Mouse (Mus musculus): ENCODE measurements around the gene Os9.
"Not testable (repeated sequence)": the region's sequence is repeated elsewhere in the genome, so short reads cannot be mapped to it uniquely, and the experiment has no call there.

Gene Os9

DNA sequence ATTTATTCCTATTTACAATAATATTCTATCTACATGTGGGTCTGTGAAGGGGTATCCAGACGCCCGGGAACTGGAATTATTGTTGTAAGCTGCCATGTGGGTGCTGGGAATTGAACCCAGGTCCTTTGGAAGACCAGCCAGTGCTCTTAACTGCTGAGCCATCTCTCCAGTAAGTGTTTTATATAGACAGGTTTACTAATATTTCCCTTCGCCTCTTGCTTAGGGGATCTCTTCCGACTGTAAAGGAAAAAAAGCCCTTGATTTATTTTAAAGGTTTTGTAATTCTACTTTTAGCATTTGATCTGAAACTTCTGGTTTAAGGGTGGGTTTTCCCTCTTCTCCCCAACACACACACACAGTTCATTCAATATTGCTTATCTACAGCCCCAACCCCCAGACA lies 43.3 kb upstream of the Os9 start:
- Histone ChIP-seq H3K36me3 (ENCODE audit: insufficient read depth, low read length) (no peaks in the 10 kb centered on the region), H3K9me3 (ENCODE audit: low read length) (no peaks in the 10 kb centered on the region), H3K4me1 (replicated peaks; ENCODE audit: low read depth, low read length) (peaks cover 43% of the 10 kb centered on the region), H3K27me3 (ENCODE audit: insufficient read depth, low read length) (peaks cover 58% of the 10 kb centered on the region), H3K4me3 (replicated peaks; ENCODE audit: low read length) (no peak overlapping the region)
- TF ChIP-seq CTCF (conservative IDR thresholded peaks at IDR 0.05; ENCODE audit: low read length), result no peak
- no peak for TF ChIP-seq POU5F1 (IDR thresholded peaks at IDR 0.05; ENCODE audit: borderline replicate concordance, low read length)
- no peak for TF ChIP-seq NANOG (IDR thresholded peaks at IDR 0.05; ENCODE audit: borderline replicate concordance, low read length)

- H3K36me3 ChIP-seq (ENCODE audit: insufficient read depth, low read length); H3K9me3 ChIP-seq (ENCODE audit: low read length); H3K4me3 ChIP-seq (replicated peaks; ENCODE audit: low read length): not testable (repeated sequence)
- peaks cover 37% of the 10 kb centered on the region for H3K4me1 ChIP-seq (replicated peaks; ENCODE audit: low read depth, low read length)
- peaks cover 45% of the 10 kb centered on the region for H3K27me3 ChIP-seq (ENCODE audit: insufficient read depth, low read length)
These were observed 41.9 kb upstream of the Os9 start for GRCm38 (mm10) chr10:127162771-127163261.

DNA sequence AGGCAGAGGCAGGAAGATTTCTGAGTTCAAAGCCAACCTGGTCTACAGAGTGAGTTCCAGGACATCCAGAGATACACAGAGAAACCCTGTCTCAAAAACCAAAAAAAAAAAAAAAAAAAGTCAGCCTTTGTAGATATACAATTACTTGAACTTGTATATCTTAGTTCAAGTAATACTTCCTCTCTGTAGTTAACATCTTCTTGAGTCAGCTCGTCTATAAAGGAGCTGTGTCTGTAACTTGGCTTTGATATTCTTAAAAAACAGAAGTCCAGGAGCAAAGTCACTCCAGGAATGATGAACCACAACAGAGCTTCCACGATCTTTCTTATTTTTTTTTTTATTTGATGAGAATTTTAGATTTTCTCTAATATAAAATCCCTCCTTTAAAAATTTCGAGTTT lies 39.8 kb upstream of the Os9 start:
- Histone ChIP-seq H3K36me3 (ENCODE audit: insufficient read depth, low read length) (no peaks in the 10 kb centered on the region), H3K4me1 (replicated peaks; ENCODE audit: low read depth, low read length) (peaks cover 17% of the 10 kb centered on the region), H3K4me3 (replicated peaks; ENCODE audit: low read length) (no peak overlapping the region), H3K27me3 (ENCODE audit: insufficient read depth, low read length) (peaks cover 24% of the 10 kb centered on the region), H3K9me3 (ENCODE audit: low read length) (no peaks in the 10 kb centered on the region)
- no peak for TF ChIP-seq POU5F1 (IDR thresholded peaks at IDR 0.05; ENCODE audit: borderline replicate concordance, low read length)
- no peak for TF ChIP-seq NANOG (IDR thresholded peaks at IDR 0.05; ENCODE audit: borderline replicate concordance, low read length)
- TF ChIP-seq CTCF (conservative IDR thresholded peaks at IDR 0.05; ENCODE audit: low read length), result no peak

- Histone ChIP-seq H3K36me3 (ENCODE audit: insufficient read depth, low read length) (no peaks in the 10 kb centered on the region), H3K4me3 (replicated peaks; ENCODE audit: low read length) (no peak overlapping the region), H3K4me1 (replicated peaks; ENCODE audit: low read depth, low read length) (peaks cover 17% of the 10 kb centered on the region), H3K9me3 (ENCODE audit: low read length) (no peaks in the 10 kb centered on the region), H3K27me3 (ENCODE audit: insufficient read depth, low read length) (peaks cover 18% of the 10 kb centered on the region)
- TF ChIP-seq POU5F1 (IDR thresholded peaks at IDR 0.05; ENCODE audit: borderline replicate concordance, low read length), result no peak
These were observed 39.1 kb upstream of the Os9 start for GRCm38 (mm10) chr10:127160081-127160480.

GRCm38 (mm10) chr10:127158471-127158870 lies 37.5 kb upstream of the Os9 start:
- H3K27me3 ChIP-seq (ENCODE audit: insufficient read depth, low read length), result peaks cover 7% of the 10 kb centered on the region
- H3K4me3 ChIP-seq (replicated peaks; ENCODE audit: low read length), result no peak overlapping the region
- no peaks in the 10 kb centered on the region for H3K9me3 ChIP-seq (ENCODE audit: low read length)
- no peak for TF ChIP-seq CTCF (conservative IDR thresholded peaks at IDR 0.05; ENCODE audit: low read length)
- no peak for TF ChIP-seq NANOG (IDR thresholded peaks at IDR 0.05; ENCODE audit: borderline replicate concordance, low read length)
- no peak for TF ChIP-seq POU5F1 (IDR thresholded peaks at IDR 0.05; ENCODE audit: borderline replicate concordance, low read length)
- H3K36me3 ChIP-seq (ENCODE audit: insufficient read depth, low read length), result no peaks in the 10 kb centered on the region
- H3K4me1 ChIP-seq (replicated peaks; ENCODE audit: low read depth, low read length), result peaks cover 11% of the 10 kb centered on the region

DNA sequence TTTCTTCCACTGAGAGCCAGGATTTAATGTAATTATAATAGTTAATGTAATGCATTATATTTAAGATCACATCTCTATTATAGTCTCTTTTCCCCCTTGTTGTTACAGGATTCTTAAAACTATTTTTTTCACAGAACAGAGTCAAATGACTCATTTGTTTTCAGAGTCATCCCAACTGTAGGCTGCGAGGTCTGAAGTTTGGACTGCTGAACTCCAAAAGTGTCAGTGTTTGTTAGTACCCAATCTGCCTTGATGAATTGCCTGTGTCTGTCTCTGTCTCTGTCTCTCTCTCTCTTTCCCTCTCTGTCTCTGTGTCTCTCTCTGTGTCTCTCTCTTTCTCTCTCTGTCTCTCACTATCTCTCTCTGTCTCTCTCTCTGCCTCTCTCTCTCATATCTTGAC lies 35.6 kb upstream of the Os9 start:
- H3K9me3 ChIP-seq (ENCODE audit: low read length), result peaks cover 16% of the 10 kb centered on the region
- H3K36me3 ChIP-seq (ENCODE audit: insufficient read depth, low read length), result no peaks in the 10 kb centered on the region
- no peak overlapping the region for H3K4me3 ChIP-seq (replicated peaks; ENCODE audit: low read length)
- no peaks in the 10 kb centered on the region for H3K4me1 ChIP-seq (replicated peaks; ENCODE audit: low read depth, low read length)
- no peak for TF ChIP-seq POU5F1 (IDR thresholded peaks at IDR 0.05; ENCODE audit: borderline replicate concordance, low read length)
- TF ChIP-seq NANOG (IDR thresholded peaks at IDR 0.05; ENCODE audit: borderline replicate concordance, low read length), result no peak
- no peak for TF ChIP-seq CTCF (conservative IDR thresholded peaks at IDR 0.05; ENCODE audit: low read length)
- no peaks in the 10 kb centered on the region for H3K27me3 ChIP-seq (ENCODE audit: insufficient read depth, low read length)

DNA sequence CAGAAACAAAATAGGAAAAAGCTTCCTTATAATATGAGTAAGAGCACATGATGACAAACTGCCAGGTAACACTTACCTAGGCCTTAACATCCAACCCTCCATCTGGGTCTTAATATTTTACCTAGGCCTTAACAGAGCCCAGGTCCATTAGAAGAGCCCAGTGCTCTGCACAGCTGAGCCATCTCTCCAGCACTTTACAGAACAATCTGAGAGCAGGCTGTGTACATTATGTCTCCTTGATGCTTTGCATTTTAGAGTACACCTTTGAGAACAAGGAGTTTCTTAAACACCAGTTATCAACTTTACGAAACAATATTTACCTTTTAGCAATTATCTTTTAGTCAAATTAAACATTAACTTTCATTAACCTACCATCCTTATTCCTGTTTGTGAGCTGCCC lies 35.2 kb upstream of the Os9 start:
- Histone ChIP-seq H3K27me3 (ENCODE audit: insufficient read depth, low read length) (no peaks in the 10 kb centered on the region), H3K36me3 (ENCODE audit: insufficient read depth, low read length) (no peaks in the 10 kb centered on the region), H3K4me1 (replicated peaks; ENCODE audit: low read depth, low read length) (peaks cover 4% of the 10 kb centered on the region), H3K9me3 (ENCODE audit: low read length) (peaks cover 20% of the 10 kb centered on the region), H3K4me3 (replicated peaks; ENCODE audit: low read length) (no peak overlapping the region)
- TF ChIP-seq POU5F1 (IDR thresholded peaks at IDR 0.05; ENCODE audit: borderline replicate concordance, low read length) (no peak), NANOG (IDR thresholded peaks at IDR 0.05; ENCODE audit: borderline replicate concordance, low read length) (no peak), CTCF (conservative IDR thresholded peaks at IDR 0.05; ENCODE audit: low read length) (no peak)

DNA sequence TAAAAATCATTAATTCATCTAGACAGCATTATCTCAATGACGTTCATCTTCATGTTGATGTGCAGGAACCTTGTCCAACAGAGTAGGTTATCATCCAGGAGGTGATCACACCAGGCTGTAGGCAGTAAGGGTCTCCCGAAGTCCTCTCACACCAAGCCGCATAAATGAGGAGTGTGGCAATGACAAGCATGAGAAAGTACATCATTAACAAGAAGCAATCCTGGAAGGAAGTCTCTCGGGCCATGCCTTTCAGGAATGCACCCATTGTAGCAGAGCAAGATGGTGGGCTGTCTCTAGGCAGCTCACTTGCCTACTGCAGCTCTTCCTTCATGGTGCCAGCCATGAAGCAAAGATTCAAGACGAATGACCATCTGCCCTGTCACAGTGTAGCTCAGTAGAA lies 33.7 kb upstream of the Os9 start:
- Histone ChIP-seq H3K36me3 (ENCODE audit: insufficient read depth, low read length) (no peaks in the 10 kb centered on the region), H3K4me3 (replicated peaks; ENCODE audit: low read length) (no peak overlapping the region), H3K9me3 (ENCODE audit: low read length) (peaks cover 20% of the 10 kb centered on the region), H3K4me1 (replicated peaks; ENCODE audit: low read depth, low read length) (peaks cover 5% of the 10 kb centered on the region), H3K27me3 (ENCODE audit: insufficient read depth, low read length) (no peaks in the 10 kb centered on the region)
- no peak for TF ChIP-seq POU5F1 (IDR thresholded peaks at IDR 0.05; ENCODE audit: borderline replicate concordance, low read length)
- no peak for TF ChIP-seq NANOG (IDR thresholded peaks at IDR 0.05; ENCODE audit: borderline replicate concordance, low read length)
- TF ChIP-seq CTCF (conservative IDR thresholded peaks at IDR 0.05; ENCODE audit: low read length), result no peak

DNA sequence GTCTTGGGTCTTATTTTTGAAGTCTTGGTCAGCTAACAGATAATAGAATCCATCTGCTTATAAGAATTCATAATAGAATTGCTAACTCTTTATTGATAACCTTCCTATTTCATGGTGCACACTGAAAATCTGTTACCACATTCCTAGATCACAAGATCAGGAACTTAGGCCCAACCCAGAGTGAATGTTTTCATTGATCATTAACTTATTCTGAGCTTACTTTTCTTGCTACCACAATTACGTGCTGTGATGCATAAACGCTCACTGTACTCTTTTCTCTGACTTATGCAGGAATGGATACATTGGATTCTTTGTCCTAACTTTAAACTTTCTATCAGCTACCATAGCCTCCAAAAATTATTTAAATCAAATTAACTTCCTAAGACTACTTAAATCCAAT lies 33.3 kb upstream of the Os9 start:
- Histone ChIP-seq H3K4me1 (replicated peaks; ENCODE audit: low read depth, low read length) (peaks cover 5% of the 10 kb centered on the region), H3K4me3 (replicated peaks; ENCODE audit: low read length) (no peak overlapping the region), H3K27me3 (ENCODE audit: insufficient read depth, low read length) (no peaks in the 10 kb centered on the region), H3K9me3 (ENCODE audit: low read length) (peaks cover 20% of the 10 kb centered on the region), H3K36me3 (ENCODE audit: insufficient read depth, low read length) (no peaks in the 10 kb centered on the region)
- no peak for TF ChIP-seq POU5F1 (IDR thresholded peaks at IDR 0.05; ENCODE audit: borderline replicate concordance, low read length)
